Mouse (Mus musculus): Measurements from ENCODE around the gene Tef. TPM values are rescaled to one million over a fixed set of nuclear protein-coding genes. Genes with fewer than 3 reads are reported as not detected.

The Tef gene
- total RNA-seq, 1 experiment from 2014 or later, result 60.3 TPM

GRCm38 (mm10) chr15:81792444-81792843, 9.8 kb upstream of the Tef start:
- no peak for ATAC-seq (replicated peaks; ENCODE audit: insufficient number of reproducible peaks, low FRiP score, low TSS enrichment, poor library complexity, severe bottlenecking)

DNA sequence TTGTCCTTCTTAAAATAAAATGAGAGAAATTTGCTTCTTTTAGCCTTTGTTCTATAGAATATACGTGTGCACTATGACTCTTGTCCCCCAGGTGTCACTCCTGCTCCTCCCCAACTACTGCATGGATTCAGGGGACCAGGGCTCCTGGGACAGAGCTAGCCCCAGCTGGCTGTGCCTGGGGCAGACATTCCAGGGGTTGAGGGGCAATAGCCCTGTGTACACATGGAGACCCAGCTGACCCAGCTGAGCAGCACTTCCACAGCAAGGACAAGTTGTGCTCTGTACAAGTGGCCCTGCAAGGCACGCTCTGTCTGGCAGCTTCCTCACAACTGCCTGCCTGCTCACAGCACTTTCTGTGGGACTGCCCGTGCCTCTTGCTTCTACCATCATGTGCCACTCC, 6.0 kb upstream of the Tef start:
- ATAC-seq (replicated peaks; ENCODE audit: insufficient number of reproducible peaks, low FRiP score, low TSS enrichment, poor library complexity, severe bottlenecking), result no peak

- ATAC-seq (replicated peaks; ENCODE audit: insufficient number of reproducible peaks, low FRiP score, low TSS enrichment, poor library complexity, severe bottlenecking), result no peak
Measured at GRCm38 (mm10) chr15:81797861-81798260, 4.4 kb upstream of the Tef start.

DNA sequence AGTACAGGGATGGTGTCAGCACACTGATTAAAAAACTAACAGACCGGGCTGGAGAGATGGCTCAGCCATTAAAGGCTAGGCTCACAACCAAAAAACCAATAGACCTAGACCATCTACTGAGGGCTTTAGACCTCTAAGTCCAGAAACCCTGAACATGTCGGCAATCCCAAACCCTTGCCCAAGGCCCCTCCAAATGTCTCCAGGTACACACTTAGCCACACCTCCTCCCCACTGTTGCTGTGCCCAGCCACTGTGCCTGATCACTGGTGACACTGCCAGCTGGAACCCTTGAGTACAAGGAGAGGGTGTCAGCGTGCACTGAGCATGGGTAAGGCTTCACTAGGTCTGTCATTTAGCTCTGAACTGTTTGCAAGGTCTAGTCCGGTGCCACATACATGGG, 3.8 kb upstream of the Tef start:
- ATAC-seq (replicated peaks; ENCODE audit: insufficient number of reproducible peaks, low FRiP score, low TSS enrichment, poor library complexity, severe bottlenecking), result no peak

GRCm38 (mm10) chr15:81800391-81800790, 1.8 kb upstream of the Tef start:
- no peak for ATAC-seq (replicated peaks; ENCODE audit: insufficient number of reproducible peaks, low FRiP score, low TSS enrichment, poor library complexity, severe bottlenecking)

DNA sequence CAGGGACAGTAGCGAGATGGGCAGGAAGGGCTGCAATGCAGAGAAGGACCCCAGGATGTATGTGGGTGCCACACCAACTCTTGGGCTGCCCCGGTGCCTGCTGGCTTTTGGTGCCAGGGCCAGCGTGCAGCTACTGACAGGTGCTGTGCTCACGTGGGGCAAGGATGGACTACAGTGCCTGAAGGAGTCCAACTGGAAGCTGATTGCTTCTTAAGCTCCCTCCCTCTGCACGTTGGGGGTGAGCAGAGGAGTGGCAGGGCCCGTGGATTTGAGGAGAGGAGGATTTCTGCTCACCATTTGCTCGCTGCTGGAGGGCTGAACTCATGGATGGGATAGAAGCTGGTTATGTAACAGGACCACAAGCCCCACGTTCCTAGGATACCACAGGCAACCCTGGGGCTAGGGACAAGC, 725 bp downstream of the Tef start:
- ATAC-seq (replicated peaks; ENCODE audit: insufficient number of reproducible peaks, low FRiP score, low TSS enrichment, poor library complexity, severe bottlenecking), result peak; percentile 2; the same call in 1 of the 2 replicates

DNA sequence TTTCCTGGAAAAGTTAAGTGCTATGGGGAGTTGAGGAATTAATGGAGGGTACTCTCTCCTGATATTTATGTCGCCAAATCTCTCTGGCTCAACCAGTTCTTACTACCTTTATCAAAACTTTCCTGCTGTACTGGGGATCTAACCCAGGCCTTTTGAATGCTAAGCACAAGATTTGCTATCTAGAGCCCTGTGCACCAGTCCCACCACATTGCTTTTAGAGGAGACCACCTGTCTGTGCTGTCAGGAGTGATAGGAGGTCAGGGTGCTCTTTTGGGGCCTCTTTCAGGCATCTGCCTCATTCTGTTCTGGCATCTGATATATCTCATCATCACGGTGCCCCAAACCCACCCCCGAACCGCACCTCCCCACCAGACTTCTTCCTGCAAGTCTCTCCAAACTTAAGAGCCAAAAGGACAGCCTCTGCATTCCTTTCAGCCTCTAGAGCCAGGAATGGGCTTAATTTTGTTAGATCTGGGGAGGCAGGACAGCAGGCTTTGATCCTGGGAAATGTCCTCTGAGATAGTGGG, 1.3 kb downstream of the Tef start:
- no peak for ATAC-seq (replicated peaks; ENCODE audit: insufficient number of reproducible peaks, low FRiP score, low TSS enrichment, poor library complexity, severe bottlenecking)

- ATAC-seq (replicated peaks; ENCODE audit: insufficient number of reproducible peaks, low FRiP score, low TSS enrichment, poor library complexity, severe bottlenecking), result no peak
Measured at GRCm38 (mm10) chr15:81804172-81804571, 2.0 kb downstream of the Tef start.

DNA sequence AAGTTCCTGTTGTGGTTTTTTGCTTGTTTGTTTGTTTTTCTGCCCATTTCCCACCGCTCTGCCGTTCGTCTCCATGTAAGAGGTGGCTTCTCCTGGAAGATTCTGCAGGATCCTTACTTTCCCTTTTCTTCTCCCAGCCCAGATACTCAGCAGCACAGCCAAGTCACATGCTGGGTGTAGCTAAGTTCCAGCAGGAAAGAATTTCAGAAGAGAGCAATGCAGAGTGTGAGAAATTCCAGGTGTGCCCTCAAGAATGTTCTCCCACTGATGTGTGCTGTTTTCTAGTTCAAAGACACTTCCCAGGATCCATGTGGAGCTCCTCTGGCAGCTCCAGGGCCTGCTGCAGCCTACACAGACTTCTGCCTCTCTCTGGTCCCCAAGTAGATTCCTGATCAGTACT, 2.7 kb downstream of the Tef start:
- no peak for ATAC-seq (replicated peaks; ENCODE audit: insufficient number of reproducible peaks, low FRiP score, low TSS enrichment, poor library complexity, severe bottlenecking)

- ATAC-seq (replicated peaks; ENCODE audit: insufficient number of reproducible peaks, low FRiP score, low TSS enrichment, poor library complexity, severe bottlenecking), result no peak
Measured at GRCm38 (mm10) chr15:81805624-81806023, 3.4 kb downstream of the Tef start.

DNA sequence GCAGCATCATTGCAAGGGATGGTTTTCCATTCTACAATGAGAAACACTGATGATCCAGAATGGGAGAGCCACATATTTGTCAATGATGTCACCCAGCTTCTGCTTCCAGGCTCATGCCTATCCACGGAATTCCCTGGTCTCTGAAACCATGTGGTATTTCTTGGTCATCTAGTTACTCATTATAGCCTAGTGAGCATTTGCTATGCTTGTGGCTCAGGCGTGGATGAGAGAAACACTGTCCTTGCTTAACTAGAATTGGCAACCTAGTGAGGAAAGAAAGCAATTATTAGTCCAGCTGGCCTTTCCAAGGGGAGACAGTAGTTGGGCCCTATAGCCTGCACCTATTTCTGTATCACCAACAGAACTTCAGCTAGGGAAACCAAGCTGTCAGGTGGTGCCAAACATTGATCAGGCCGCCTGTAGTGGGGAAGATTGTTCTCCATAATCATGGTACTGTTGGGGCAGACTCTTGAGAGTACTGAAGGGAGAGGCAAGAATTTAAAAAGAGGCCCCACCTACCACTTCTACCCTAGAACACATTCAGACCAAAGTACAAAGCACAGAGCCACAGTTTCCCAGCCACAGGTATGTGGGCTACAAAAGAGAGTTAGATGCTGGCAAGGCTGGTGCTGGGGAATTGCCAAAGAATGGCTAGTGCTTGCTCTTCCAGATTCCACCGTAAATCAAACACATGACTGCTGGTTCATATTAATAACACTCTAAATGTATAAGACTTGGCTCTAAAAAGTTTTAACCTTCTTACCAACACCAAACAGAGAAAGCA, 4.6 kb downstream of the Tef start:
- no peak for ATAC-seq (replicated peaks; ENCODE audit: insufficient number of reproducible peaks, low FRiP score, low TSS enrichment, poor library complexity, severe bottlenecking)

DNA sequence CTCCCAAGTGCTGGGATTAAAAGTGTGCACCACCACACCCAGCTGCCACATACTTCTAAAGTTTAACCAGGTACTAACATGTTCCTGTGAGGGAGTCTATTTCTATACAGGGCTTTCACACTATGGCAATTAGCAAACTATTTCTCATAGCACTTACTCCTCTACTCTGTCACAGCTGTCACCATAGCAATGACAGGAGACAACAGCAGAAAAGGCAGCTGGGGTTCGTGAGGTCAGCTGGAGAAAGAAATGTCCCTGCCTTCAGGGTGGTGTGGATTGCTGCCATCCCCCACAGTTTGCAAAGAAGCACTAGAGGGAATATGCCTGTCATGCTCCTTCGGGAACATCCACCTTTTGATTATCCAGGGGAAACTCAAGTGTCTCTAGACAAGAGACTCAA, 6.6 kb downstream of the Tef start:
- no peak for ATAC-seq (replicated peaks; ENCODE audit: insufficient number of reproducible peaks, low FRiP score, low TSS enrichment, poor library complexity, severe bottlenecking)

DNA sequence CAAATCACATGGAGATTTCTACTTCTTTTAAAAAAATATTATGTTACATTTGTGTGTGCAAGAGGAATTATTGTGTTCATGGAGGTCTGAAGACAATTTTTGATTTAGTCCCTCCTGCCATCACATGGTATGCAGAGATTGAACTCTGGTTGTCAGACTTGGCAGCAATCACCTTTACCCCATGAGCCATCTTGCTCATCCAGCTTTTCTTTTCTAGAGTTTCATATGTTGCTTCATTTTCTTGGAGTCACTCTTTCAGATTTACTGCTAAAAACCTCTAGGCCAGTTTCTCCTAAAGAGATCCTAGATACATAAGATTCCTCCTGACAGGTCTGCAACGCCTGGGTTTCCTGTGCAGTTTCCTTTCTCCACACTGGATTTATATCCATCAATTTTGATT, 7.3 kb downstream of the Tef start:
- no peak for ATAC-seq (replicated peaks; ENCODE audit: insufficient number of reproducible peaks, low FRiP score, low TSS enrichment, poor library complexity, severe bottlenecking)

GRCm38 (mm10) chr15:81810150-81810549, 7.9 kb downstream of the Tef start:
- ATAC-seq (replicated peaks; ENCODE audit: insufficient number of reproducible peaks, low FRiP score, low TSS enrichment, poor library complexity, severe bottlenecking), result no peak

DNA sequence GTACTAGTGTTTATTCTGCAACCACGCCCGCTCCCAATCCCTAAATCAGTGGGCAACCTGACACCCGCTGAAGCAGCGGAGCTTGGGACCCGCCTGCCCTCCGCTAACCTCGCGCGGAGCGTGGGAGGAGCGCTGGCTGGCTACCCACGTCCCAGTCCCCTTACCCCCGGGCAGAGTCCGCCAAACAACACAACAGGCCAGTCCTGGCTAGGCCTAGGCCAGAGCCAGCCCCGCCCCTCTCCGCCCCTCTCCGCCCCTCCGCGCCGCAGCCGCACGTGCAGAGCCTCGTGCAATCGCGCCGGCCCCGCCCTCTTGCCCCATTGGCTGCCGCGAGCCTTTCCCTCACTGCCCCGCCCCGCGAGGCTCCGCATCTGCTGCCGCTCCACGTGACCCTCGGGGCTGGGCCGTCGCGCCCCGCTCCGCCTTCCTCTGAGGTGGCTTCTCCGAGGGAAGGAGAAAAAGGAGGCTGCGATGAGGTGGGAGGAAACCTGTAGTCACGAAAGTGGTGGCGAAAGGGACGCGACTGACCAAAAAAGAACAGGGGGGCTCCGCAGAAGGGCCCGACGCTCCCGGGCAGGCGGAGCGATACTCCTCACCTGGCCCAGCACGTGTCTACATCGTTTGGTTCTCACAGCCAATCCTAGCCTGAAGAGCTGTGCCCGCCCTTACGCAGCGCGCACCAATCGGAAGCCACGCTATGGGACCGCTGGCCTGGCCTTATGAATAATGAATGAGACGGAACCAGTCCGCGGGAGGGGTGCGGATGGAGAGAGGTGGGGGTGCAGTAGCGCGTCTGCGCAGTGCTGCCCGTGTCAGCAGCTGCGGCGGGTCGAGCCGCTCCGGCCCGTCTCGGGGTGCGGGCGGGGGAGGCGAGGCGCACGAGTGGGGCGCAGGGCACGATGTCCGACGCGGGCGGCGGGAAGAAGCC, 8.7 kb downstream of the Tef start:
- ATAC-seq (replicated peaks; ENCODE audit: insufficient number of reproducible peaks, low FRiP score, low TSS enrichment, poor library complexity, severe bottlenecking), result peak; percentile 89

DNA sequence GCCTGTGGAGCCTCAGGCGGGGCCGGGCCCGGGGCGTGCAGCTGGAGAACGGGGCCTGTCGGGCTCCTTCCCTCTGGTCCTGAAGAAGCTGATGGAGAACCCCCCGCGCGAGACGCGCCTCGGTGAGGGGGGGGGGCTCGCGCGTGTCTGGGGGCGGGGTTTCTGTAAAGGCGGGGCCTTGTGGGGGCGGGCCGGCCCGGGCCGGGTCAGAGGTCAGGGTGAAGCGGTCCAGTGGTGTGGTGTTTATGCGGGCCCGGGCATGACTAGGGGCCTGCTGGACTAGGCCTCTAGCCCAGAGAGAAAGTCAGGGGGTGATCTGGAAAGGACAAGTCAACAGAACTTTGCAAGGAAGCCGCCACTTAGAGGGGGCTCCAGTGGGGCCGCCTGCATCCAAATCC, 9.4 kb downstream of the Tef start:
- no peak for ATAC-seq (replicated peaks; ENCODE audit: insufficient number of reproducible peaks, low FRiP score, low TSS enrichment, poor library complexity, severe bottlenecking)

GRCm38 (mm10) chr15:81812287-81812686, 10.1 kb downstream of the Tef start:
- no peak for ATAC-seq (replicated peaks; ENCODE audit: insufficient number of reproducible peaks, low FRiP score, low TSS enrichment, poor library complexity, severe bottlenecking)

GRCm38 (mm10) chr15:81812696-81813631, 10.7 kb downstream of the Tef start:
- ATAC-seq (replicated peaks; ENCODE audit: insufficient number of reproducible peaks, low FRiP score, low TSS enrichment, poor library complexity, severe bottlenecking), result no peak

Data from monocyte, adult 5-6 weeks (primary cell).